Mouse (Mus musculus): ENCODE results near the gene Mcm3ap.

Mcm3ap gene

GRCm38 (mm10) chr10:76468203-76469162 lies at the start of gene Mcm3ap, which contains the start of gene Ybey:
Mcm3ap (plus strand) TSS chr10:76468927.
Ybey (minus strand) TSS chr10:76469114.
- peak; percentile 88 for DNase-seq

- DNase-seq = no peak
Observed at GRCm38 (mm10) chr10:76425674-76426073, 43.1 kb upstream of the Mcm3ap start.

GRCm38 (mm10) chr10:76433925-76434324 lies 34.8 kb upstream of the Mcm3ap start:
- no peak for DNase-seq

- no peak for DNase-seq
Observed at GRCm38 (mm10) chr10:76439107-76439890, 29.4 kb upstream of the Mcm3ap start.

- no peak for DNase-seq
Observed at GRCm38 (mm10) chr10:76440281-76440680, 28.4 kb upstream of the Mcm3ap start, which contains the start of gene AC141477.1. AC141477.1 (minus strand) TSS chr10:76440444.

- peak; percentile 96 for DNase-seq
Observed at GRCm38 (mm10) chr10:76442178-76443088, 26.3 kb upstream of the Mcm3ap start, which contains the start of gene Pcnt. Pcnt (minus strand) TSS chr10:76442786.

GRCm38 (mm10) chr10:76445996-76446681 lies 22.6 kb upstream of the Mcm3ap start:
- DNase-seq = no peak

- DNase-seq = peak; percentile 13
Observed at GRCm38 (mm10) chr10:76447406-76448229, 21.1 kb upstream of the Mcm3ap start.

GRCm38 (mm10) chr10:76448851-76449250 lies 19.9 kb upstream of the Mcm3ap start, which contains the start of gene 2610028H24Rik:
2610028H24Rik (plus strand) TSS chr10:76449081.
- DNase-seq = no peak

- peak; percentile 24 for DNase-seq
Observed at GRCm38 (mm10) chr10:76455289-76455688, 13.4 kb upstream of the Mcm3ap start.

- DNase-seq = no peak
Observed at GRCm38 (mm10) chr10:76461255-76461654, 7.5 kb upstream of the Mcm3ap start.

GRCm38 (mm10) chr10:76462312-76462711 lies 6.4 kb upstream of the Mcm3ap start:
- DNase-seq = peak; percentile 9

GRCm38 (mm10) chr10:76462721-76463120 lies 6.0 kb upstream of the Mcm3ap start:
- DNase-seq = no peak

- DNase-seq = no peak
Observed at GRCm38 (mm10) chr10:76473759-76474158, 5.0 kb downstream of the Mcm3ap start.

GRCm38 (mm10) chr10:76480851-76481250 lies 12.1 kb downstream of the Mcm3ap start:
- DNase-seq = no peak

- DNase-seq = no peak
Observed at GRCm38 (mm10) chr10:76481480-76481879, 12.8 kb downstream of the Mcm3ap start.

- DNase-seq = no peak
Observed at GRCm38 (mm10) chr10:76486302-76486701, 17.6 kb downstream of the Mcm3ap start.

- DNase-seq = no peak
Observed at GRCm38 (mm10) chr10:76488265-76488664, 19.5 kb downstream of the Mcm3ap start.

GRCm38 (mm10) chr10:76489205-76489604 lies 20.5 kb downstream of the Mcm3ap start:
- no peak for DNase-seq

- DNase-seq = no peak
Observed at GRCm38 (mm10) chr10:76493527-76493926, 24.8 kb downstream of the Mcm3ap start.

GRCm38 (mm10) chr10:76495501-76495900 lies 26.8 kb downstream of the Mcm3ap start:
- no peak for DNase-seq

Data from right cerebral cortex, postnatal 25 days (tissue).